Mouse (Mus musculus) cerebellum, adult 9-10 months (tissue): Measurements from ENCODE around the gene Lpin2.

Source experiments
- DNase-seq: peaks from one replicate; pipeline ENCODE4 v3.0.0; 2022

Gene Lpin2

DNA sequence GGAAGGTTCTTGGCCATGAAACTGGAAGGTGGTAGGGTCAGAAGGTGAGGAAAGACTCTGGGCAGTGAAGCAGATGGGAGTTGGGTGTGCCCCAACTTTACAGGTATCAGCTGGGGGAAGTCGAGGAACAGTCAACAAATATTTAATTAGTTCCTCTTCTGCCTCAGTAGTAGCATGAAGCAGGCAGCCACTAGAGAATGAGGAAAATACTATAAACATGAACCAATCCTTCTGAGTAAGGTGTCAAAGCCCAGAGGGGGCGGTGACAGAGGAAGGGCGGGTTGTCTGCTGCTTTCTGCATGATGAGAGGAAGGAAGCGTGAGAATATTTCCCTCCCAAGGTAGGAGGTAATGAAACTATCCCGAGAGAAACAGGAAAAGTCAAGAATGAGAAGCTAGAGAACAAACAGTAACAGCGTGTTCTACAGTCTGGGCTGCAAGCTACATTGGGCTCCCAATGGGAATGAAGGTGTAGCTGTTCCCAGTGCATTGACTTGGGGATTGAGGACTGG is at the start of gene Lpin2:
Lpin2 (plus strand) TSS at position 350 of the 511 bp plus-strand sequence.
- no peak for DNase-seq

GRCm38 (mm10) chr17:71132856-71133439 is 49.4 kb upstream of the Lpin2 start:
- DNase-seq, result no peak

GRCm38 (mm10) chr17:71134441-71134955 is 47.9 kb upstream of the Lpin2 start:
- DNase-seq, result no peak

- DNase-seq, result no peak
These were observed 47.3 kb upstream of the Lpin2 start for GRCm38 (mm10) chr17:71135108-71135507.

- no peak for DNase-seq
These were observed 46.5 kb upstream of the Lpin2 start for GRCm38 (mm10) chr17:71135866-71136265.

GRCm38 (mm10) chr17:71136384-71137333 is 45.7 kb upstream of the Lpin2 start:
- no peak for DNase-seq

DNA sequence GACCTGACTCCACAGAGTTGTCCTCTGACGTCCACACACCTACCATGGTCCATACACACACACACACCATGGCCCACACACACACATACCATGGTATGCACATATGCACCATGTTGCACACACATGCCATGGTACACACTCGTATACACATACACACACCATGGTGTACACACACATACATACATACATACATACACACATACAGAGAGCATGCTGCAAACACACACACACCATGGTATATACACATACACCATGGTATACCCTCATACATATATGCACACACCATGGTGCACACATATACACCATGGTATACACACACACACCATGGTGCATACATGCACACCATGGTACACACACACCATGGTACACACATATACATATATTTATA is 45.0 kb upstream of the Lpin2 start:
- no peak for DNase-seq

GRCm38 (mm10) chr17:71142068-71142467 is 40.3 kb upstream of the Lpin2 start:
- DNase-seq, result no peak

DNA sequence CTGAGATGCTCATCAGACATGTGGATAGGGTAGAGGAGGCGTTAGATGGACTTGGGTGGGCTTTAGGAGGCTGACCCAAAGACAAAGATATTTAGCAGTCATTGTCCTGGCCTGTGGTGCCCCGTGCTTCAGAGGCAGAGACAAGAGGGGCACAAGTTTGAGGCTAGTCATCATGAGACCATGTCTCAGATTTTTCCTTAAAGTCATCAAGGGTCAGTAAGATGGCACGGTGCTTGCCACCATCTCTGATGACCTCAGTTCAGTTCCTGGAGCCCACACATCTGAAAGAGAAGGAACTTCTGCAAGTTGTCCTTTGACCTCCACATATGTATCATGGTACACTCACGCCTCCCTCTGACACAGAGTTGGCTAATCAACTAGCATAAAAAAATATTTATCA is 39.2 kb upstream of the Lpin2 start:
- DNase-seq, result no peak

DNA sequence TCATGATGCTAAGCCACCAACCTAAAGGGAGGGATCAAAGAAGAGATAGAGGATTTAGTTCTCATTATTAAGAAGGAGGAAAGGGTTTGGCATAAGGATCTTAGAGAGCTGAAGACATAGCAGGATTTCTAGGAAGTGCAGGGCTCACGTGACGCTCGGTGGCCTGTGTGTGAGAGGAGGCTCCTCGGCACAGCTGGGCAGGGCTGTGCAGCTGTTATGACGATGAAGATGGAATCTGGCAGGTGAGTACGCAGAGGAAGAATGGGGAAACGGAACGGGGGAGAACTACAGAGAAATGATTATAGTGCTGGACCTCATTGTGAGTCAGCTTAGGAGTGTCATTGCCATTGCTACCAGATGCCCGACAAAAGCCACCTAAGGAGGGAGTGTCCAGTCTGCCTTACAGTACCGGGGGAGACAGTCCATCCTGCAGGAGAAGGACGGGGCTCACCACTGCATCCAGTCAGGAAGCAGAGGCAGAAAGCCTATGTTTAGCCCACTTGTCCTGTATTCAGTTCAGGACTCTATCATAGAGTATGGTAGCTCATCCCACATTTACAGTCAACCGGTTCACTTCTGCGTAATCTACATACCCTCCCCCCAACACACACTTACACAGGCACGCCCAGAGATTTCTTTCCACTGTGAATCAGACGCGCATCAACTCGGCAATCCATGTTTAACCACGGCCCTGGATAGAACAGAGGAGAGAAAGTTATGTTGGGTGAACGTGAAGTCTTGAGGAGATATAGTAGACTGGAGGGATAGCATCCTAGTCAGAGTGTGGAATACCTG is 37.8 kb upstream of the Lpin2 start:
- DNase-seq, result no peak

DNA sequence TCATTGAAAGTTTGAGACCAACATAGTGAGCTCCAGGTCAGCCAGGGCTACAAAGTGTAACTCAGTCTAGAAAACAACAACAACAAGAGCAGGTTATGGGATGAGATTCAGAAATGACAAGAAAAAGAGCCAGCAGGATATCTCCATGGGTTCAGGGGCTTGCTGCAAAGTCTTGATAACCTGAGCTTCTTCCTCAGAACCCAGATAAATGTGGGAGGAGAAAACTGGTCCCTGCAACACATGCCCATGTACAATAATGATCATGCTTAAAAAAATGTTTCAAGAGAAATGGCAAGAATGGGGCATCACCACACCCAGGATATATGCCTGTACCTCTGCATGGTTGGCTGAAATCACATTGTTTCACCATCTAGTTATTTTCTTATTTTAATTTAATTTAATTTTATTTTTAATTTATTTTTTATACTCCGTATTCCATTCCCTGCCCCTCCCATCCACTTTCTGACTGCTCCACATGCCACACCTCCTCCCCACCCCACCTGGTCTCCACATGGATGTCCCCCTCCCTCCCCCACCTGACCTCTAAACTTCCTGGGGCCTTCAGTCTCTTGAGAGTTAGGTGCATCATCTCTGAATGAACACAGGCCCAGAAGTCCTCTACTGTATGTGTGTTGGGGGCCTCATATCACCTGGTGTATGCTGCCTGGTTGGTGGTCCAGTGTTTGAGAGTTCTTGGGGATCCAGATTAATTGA is 37.0 kb upstream of the Lpin2 start:
- DNase-seq, result no peak

GRCm38 (mm10) chr17:71153356-71153755 is 29.0 kb upstream of the Lpin2 start:
- DNase-seq, result no peak

DNA sequence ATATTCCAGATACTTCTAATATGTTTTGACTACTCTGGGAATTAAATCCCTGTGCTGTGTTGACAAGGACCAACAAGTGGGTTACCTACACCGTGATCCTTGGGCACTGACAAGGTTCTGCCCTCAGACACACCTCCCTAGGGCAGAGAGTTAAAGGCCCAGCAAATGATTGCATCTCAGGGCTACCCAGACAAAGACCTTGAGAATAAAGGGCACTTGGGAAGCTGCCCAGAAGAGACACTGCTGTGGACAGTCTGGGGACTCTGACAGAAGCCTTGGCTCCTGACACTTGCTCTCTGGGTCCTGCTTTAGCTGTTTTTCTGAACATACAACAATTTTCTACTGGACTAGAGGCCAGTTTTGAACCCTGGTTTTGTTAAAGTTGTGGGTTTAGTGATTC is 27.1 kb upstream of the Lpin2 start:
- DNase-seq, result no peak

DNA sequence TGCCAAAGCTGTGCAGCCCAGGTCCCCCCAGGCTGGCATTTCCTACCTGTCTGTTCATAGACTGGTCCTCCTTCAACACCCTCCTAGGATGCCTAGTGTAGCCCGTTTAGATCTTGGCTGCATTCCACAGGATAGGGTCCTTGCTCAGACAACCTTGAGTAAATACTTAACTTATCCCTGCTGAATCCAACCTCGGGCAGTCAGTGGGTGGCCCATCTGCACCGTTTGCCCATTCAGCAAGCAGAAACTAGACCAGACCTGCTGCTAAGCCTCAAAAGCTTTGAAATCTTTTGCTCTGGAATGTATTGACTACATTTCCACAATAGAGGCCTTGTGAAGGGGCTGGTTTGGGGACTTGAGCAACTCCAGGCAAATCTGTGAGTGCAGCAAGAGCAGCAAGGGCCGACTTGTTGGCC is 23.2 kb upstream of the Lpin2 start:
- no peak for DNase-seq

DNA sequence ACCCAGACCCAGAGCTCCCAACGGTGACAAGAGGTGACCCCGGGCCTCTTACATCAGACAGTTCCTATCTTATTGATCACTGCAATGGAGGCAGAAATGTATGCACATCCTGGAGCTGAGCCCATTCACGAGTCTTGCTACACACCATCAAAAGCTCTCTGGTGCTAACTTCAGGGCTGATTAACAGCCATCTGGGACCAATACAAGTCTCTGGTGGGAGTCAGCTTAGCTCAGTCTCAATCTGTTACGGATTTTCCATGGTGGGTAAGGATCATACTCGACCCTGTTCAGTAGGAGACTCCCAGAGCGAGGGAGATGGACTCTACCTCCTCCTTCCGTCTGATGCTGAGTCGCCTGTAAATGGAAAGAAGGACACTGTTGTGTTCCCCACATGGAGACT is 22.6 kb upstream of the Lpin2 start:
- DNase-seq, result no peak

DNA sequence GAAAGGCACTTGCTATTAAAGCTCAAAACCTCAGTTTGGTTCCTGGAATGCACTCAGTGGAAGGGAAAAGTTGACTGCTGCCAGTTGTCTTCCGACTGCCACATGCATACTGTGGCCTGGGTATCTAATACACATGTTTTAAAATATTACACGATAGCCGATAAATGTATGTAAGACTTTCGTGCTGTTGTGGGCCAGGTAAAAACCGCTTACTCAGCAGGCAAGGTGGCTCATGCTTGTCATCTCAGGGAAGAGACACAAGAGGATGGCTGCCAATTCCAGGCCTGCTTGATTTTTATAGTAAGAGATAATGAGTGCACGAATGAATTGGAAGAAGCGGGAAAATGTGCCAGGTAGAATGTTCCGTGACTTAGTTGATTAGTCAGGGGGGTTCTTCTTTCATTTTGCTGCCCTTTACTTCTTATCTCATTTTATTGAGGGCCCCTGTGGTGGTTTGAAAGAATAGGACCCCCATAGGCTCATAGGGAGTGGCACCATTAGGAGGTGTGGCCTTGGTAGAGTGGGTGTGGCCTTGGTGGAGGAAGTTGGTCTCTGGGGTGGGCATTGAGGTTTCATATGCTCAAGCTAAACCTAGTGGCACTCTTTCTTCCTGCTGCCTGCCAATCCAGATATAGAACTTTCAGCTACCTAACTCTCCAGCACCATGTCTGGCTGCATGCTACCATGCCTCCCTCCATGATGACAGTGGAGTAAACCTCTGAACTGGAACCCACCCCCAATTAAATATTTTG is 21.9 kb upstream of the Lpin2 start:
- DNase-seq, result no peak

DNA sequence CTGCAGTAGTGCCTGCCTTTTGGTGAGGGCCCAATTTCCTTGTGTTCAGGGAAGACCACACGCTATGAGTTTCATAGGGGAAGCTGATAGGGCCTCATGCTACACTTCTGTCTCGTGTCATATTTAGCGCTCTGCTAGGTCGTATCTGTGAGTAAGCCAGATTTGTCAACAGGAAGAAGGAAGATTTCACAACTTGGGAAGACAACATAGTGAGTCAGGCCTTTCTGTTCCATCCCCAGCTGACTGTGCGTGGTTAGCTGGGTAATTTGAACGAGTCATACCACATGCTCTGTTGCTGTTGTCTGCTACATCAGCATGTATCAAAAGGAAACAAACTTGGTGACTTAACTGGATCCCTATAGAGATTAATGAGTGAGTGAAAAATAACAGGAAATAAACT is 17.4 kb upstream of the Lpin2 start:
- DNase-seq, result no peak

DNA sequence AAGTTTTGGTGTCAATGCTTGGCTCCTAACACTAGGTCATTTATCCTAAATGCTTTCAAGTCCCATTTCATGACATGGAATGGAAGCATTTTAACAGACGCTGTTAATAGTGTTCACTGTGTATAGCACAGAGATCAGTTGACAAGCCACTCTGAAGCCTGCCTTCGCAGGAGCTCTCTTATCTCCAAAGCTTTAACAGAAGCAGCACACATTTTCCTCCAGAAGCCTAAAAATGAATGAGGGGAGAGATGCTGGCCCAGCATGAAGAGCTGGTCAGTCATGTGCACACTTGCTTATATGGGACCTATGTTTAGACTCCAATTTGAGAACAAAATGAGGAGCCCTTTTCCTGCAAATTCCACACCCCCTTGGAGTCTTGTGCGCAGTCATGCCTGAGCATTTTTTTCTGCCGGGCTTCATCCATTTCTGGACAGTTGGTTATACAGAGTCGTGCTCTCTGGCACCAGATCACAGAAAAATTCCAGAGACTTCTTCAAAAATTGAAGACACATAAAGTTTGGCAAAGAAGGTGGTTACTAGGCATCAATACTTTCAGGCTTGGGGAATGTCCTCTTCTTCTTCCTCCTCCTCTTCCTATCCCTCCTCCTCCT is 14.1 kb upstream of the Lpin2 start:
- no peak for DNase-seq

GRCm38 (mm10) chr17:71168846-71169245 is 13.5 kb upstream of the Lpin2 start:
- no peak for DNase-seq

DNA sequence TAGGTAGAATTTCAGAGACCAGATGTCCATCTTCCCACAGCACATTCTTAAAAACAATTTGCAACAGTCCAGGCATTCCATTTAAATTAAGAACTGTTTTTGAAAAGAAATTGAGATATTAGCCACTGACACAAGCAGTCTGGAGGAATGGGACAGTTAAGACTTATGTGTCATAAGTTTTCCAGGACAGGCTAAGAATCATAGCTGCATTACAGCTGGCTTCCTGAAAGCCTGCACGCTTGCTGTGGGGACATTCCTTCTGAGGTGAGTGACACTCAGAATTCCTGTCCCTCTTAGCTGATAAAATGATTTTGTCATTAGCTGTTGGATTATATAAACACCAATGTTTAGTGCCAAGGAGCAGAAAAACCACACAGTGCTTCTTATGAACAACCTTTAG is 12.7 kb upstream of the Lpin2 start:
- DNase-seq, result no peak

DNA sequence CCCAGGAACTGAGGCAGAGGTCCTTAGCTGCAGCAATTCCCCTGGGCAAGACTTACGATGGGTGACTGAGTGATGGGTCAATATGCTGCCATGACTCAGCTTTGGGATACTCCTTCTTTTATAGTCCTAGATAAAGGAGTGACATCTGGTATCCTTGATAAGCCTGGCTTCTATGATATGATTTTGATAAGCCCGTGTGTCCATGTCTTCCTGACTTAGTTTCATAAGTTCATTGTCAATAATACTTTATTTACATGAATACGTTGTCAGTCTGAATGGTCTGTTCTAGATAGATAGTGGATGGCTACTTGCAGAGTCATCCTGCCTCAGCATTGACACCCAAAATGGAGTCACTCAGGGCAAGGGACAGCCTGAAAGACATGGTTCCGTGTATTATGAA is 11.2 kb upstream of the Lpin2 start:
- DNase-seq, result no peak
